Mouse (Mus musculus): ENCODE results near the gene Itpr2. TPM values are rescaled to one million over a fixed set of nuclear protein-coding genes. Genes with fewer than 3 reads are reported as not detected.
A peak's percentile ranks its signal among the peaks of the same experiment; 100 is the strongest.

The Itpr2 gene
- polyA plus RNA-seq, 1 experiment from 2014 or later: 8.9 TPM

DNA sequence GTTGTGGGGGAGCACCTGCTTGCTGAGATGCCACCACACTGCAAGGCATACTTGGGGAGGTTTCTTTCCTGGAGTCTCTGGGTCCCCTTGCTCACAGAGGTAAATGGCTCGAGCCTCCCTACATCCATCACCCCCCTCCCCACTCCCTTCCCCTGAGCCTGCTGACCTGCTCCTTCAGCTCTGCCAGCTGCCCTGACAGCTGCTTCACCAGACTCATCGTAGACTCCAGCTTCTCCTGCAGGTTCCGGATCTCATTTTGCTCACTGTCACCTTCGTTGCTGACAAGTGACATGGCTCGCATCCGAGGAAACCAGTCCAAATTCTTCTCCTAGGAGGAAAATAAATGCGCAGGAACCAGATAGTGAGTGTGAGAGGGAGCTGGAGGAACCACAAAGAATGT is 389.8 kb downstream of the Itpr2 start:
- WGBS: 62% methylated on average over 7 of the region's 7 CpGs
- H3K4me1 ChIP-seq (ENCODE audit: control insufficient read depth, insufficient read depth, low read length): peaks cover 12% of the 10 kb centered on the region
- ATAC-seq (ENCODE audit: low read depth): no peak
- no peaks in the 10 kb centered on the region for H3K36me3 ChIP-seq (ENCODE audit: control insufficient read depth, insufficient read depth, low read length)
- no peak overlapping the region for H3K4me2 ChIP-seq (ENCODE audit: low read depth, low read length)
- DNase-seq (ENCODE audit: low spot score): no peak
- no peak overlapping the region for H3K9ac ChIP-seq (ENCODE audit: low read depth, low read length)
- H3K9me3 ChIP-seq (ENCODE audit: control insufficient read depth, low read length): 0 out of 2 replicates have a peak, but pooled peaks cover 4% of the 10 kb centered on the region
- no peak overlapping the region for H3K27ac ChIP-seq (replicated peaks; ENCODE audit: low read depth, low read length)
- no peaks in the 10 kb centered on the region for H3K27me3 ChIP-seq (replicated peaks; ENCODE audit: control insufficient read depth, insufficient read depth, low read length)
- no peak overlapping the region for H3K4me3 ChIP-seq (ENCODE audit: low read depth, low read length)

DNA sequence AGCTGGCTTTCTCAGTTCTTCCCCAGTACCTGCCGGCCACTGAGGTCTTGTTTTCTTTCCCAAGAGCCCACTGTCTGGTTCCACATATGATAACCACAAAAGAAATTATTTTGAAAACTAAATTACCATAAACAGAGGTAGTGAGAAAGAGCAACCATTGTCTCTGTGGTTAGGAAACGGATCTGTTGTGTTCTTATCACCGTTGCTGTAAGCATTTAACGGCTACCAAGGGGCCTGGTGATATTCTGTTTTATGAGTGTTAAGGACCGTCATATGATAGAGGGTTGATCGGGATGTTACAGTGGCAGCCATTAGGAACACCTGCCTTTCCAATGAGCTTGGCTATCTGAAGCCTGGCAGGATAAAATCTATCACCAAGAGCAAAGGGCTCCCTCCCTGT is 390.2 kb downstream of the Itpr2 start:
- Histone ChIP-seq H3K27ac (replicated peaks; ENCODE audit: low read depth, low read length) (no peak overlapping the region), H3K36me3 (ENCODE audit: control insufficient read depth, insufficient read depth, low read length) (no peaks in the 10 kb centered on the region), H3K9me3 (ENCODE audit: control insufficient read depth, low read length) (0 out of 2 replicates have a peak, but pooled peaks cover 4% of the 10 kb centered on the region), H3K9ac (ENCODE audit: low read depth, low read length) (no peak overlapping the region), H3K27me3 (replicated peaks; ENCODE audit: control insufficient read depth, insufficient read depth, low read length) (no peaks in the 10 kb centered on the region), H3K4me1 (ENCODE audit: control insufficient read depth, insufficient read depth, low read length) (peaks cover 12% of the 10 kb centered on the region), H3K4me3 (ENCODE audit: low read depth, low read length) (no peak overlapping the region), H3K4me2 (ENCODE audit: low read depth, low read length) (no peak overlapping the region)
- DNase-seq (ENCODE audit: low spot score): no peak
- WGBS: 70% methylated on average over 6 of the region's 6 CpGs
- ATAC-seq (ENCODE audit: low read depth): no peak

DNA sequence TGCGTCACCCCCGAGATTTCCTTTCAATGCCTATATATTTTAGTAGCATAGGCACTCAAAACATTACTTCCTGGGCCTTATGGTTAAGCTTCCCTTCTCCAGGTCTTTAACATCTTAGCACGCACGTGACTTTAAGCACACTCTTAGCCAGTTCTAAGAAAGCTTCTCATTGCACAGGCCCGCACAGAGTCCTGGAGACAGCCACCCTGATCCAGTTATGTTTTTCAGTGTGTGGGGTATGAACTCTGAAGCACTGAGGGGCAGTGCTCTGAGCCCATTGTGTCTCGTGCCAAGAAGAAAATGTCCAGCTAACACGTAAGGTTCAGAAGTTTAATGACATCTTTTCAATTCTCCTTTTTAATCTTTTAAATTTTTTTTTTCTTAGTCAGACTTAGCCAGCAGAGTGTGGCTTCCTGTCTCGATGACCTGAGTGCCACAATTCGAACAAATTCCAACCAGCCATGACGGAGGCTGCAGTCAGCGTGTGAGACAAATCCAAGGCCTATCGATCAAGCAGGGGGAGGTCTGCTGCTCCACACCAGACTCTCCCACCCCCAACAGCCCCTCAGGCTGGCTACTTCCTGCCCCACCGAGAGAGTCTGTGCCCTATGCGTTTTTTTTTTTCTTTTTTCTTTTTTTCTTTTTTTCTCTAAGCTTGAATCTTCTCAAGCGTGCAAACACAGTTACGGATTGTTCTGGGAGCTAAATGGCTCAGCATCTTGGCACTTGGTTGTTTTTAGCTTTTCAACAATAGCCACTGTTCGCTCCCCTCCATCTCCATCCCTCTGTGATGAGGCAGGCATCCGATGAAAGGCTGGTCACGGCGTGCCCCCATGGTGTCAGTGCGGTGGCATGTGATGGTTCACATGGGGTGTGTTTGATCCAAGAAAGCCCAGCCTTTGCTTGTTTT is 390.9 kb downstream of the Itpr2 start:
- WGBS: 45% methylated on average over 21 of the region's 21 CpGs
- Histone ChIP-seq H3K36me3 (ENCODE audit: control insufficient read depth, insufficient read depth, low read length) (no peaks in the 10 kb centered on the region), H3K27me3 (replicated peaks; ENCODE audit: control insufficient read depth, insufficient read depth, low read length) (no peaks in the 10 kb centered on the region), H3K9me3 (ENCODE audit: control insufficient read depth, low read length) (no peaks in the 10 kb centered on the region), H3K27ac (replicated peaks; ENCODE audit: low read depth, low read length) (no peak overlapping the region), H3K4me3 (ENCODE audit: low read depth, low read length) (no peak overlapping the region), H3K4me2 (ENCODE audit: low read depth, low read length) (no peak overlapping the region), H3K4me1 (ENCODE audit: control insufficient read depth, insufficient read depth, low read length) (peaks cover 12% of the 10 kb centered on the region), H3K9ac (ENCODE audit: low read depth, low read length) (no peak overlapping the region)
- ATAC-seq (ENCODE audit: low read depth): no peak
- peak; percentile 13 for DNase-seq (ENCODE audit: low spot score)

GRCm38 (mm10) chr6:146110425-146110824 is 391.6 kb downstream of the Itpr2 start:
- H3K9ac ChIP-seq (ENCODE audit: low read depth, low read length): no peak overlapping the region
- no peaks in the 10 kb centered on the region for H3K36me3 ChIP-seq (ENCODE audit: control insufficient read depth, insufficient read depth, low read length)
- H3K4me1 ChIP-seq (ENCODE audit: control insufficient read depth, insufficient read depth, low read length): peaks cover 12% of the 10 kb centered on the region
- DNase-seq (ENCODE audit: low spot score) (no peak), ATAC-seq (ENCODE audit: low read depth) (no peak)
- H3K9me3 ChIP-seq (ENCODE audit: control insufficient read depth, low read length): no peaks in the 10 kb centered on the region
- no peak overlapping the region for H3K4me2 ChIP-seq (ENCODE audit: low read depth, low read length)
- WGBS: 71% methylated on average over 4 of the region's 4 CpGs
- no peak overlapping the region for H3K4me3 ChIP-seq (ENCODE audit: low read depth, low read length)
- no peaks in the 10 kb centered on the region for H3K27me3 ChIP-seq (replicated peaks; ENCODE audit: control insufficient read depth, insufficient read depth, low read length)
- no peak overlapping the region for H3K27ac ChIP-seq (replicated peaks; ENCODE audit: low read depth, low read length)

DNA sequence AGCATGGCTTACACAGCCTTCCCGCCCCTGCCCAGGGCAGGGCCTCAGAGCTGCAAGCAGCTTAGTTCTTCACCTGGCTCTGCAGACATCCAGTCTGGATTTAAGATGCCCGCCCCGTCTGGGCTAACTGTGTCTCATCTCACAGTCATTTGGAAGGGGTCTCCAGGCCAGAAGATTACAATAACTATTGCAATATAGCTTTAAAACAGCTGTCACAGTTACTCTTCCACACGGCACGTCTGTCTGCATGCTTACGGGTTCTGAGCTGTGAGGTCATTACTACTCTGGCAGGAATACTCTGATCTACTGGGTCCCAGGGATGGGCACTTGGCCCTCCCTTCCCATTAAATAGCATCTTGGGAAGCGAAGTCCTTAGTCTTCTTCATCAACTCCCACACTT is 393.3 kb downstream of the Itpr2 start:
- 70% methylated on average over 7 of the region's 7 CpGs for WGBS
- Histone ChIP-seq H3K36me3 (ENCODE audit: control insufficient read depth, insufficient read depth, low read length) (no peaks in the 10 kb centered on the region), H3K9ac (ENCODE audit: low read depth, low read length) (no peak overlapping the region), H3K4me1 (ENCODE audit: control insufficient read depth, insufficient read depth, low read length) (peaks cover 4% of the 10 kb centered on the region), H3K9me3 (ENCODE audit: control insufficient read depth, low read length) (no peaks in the 10 kb centered on the region), H3K27me3 (replicated peaks; ENCODE audit: control insufficient read depth, insufficient read depth, low read length) (no peaks in the 10 kb centered on the region), H3K27ac (replicated peaks; ENCODE audit: low read depth, low read length) (no peak overlapping the region), H3K4me3 (ENCODE audit: low read depth, low read length) (no peak overlapping the region), H3K4me2 (ENCODE audit: low read depth, low read length) (no peak overlapping the region)
- DNase-seq (ENCODE audit: low spot score): peak; percentile 12
- ATAC-seq (ENCODE audit: low read depth): no peak

DNA sequence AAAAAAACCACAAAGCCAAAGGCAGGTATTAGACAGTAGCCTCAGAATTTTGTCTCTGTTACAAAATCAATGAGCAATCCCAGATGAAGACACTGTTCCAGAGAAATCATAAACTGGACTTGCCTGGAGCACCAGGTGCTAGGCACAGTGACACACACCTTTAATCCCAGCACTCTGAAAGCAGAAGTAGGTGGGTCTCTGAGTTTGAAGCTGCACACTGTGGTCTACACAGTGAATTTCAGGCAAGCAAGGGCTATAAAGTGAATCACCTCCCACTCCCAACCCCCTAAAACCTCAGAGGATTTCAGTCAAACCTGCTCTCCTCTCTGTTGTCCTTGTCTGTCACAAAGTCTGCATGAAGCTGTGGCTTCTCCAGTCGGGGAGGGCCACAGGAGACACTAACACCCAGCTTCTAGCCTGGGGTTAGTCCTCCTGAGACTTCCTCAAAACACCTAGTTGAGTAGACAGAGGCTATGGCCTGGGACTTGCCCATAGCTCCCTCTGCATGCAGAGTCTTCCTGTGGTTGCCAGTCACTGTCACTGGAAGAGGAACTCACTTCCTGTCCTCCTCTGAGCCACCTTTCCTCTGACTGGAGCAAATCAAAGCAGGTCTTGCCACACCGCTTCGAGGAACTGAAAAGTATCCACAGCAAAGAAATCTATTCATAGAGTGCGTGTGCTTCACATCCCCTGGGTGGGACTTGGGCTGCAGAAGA is 394.7 kb downstream of the Itpr2 start:
- Histone ChIP-seq H3K9ac (ENCODE audit: low read depth, low read length) (no peak overlapping the region), H3K4me1 (ENCODE audit: control insufficient read depth, insufficient read depth, low read length) (peaks cover 4% of the 10 kb centered on the region), H3K9me3 (ENCODE audit: control insufficient read depth, low read length) (0 out of 2 replicates have a peak, but pooled peaks cover 4% of the 10 kb centered on the region), H3K27ac (replicated peaks; ENCODE audit: low read depth, low read length) (no peak overlapping the region), H3K27me3 (replicated peaks; ENCODE audit: control insufficient read depth, insufficient read depth, low read length) (no peaks in the 10 kb centered on the region), H3K36me3 (ENCODE audit: control insufficient read depth, insufficient read depth, low read length) (no peaks in the 10 kb centered on the region), H3K4me3 (ENCODE audit: low read depth, low read length) (no peak overlapping the region), H3K4me2 (ENCODE audit: low read depth, low read length) (no peak overlapping the region)
- 77% methylated on average over 4 of the region's 4 CpGs for WGBS
- DNase-seq (ENCODE audit: low spot score) (no peak), ATAC-seq (ENCODE audit: low read depth) (no peak)

DNA sequence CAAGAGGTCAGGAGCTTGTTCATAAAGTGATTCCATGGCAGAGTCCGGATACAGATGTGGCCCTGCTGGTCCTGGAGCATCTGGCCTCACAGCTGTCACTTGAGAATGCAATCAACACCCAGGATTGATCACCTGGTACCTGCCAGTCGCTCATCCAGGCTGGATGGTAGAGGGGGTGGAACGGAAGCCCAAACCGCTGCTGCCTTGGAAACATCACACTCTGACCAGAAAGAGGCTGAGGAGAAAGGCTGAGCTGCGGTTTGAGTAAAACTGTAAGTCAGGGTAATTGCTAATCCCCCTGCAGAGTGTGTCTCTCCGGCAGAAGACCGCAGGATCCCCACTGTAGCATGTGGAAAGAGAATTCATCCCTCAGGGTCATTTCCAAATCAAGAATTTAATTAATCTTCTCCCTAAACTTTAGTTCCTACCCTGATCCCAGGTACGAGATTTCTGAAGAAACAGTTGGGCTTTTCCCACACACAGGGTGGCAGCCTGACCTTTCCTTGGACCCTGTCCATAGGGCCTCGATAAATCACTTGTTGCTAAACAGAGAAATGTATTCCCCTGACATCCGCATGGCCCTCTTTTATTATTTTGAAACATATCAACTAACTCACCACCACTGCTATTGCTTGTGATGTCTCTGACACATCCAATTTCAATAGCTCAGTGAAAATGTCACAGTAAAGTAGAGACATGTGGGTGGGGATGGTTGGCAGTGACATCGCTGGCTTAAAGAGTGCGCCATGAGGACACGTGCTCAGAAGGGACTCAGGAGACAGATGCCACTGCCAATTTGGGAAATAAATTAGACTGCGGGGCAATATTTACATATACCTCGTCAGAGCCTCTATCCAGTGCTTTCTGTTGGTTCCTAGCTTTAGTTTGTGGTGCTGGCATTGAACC is 418.7 kb downstream of the Itpr2 start:
- Histone ChIP-seq H3K27ac (replicated peaks; ENCODE audit: low read depth, low read length) (no peak overlapping the region), H3K4me1 (ENCODE audit: control insufficient read depth, insufficient read depth, low read length) (peaks cover 5% of the 10 kb centered on the region; the same call in 1 of the 2 replicates), H3K27me3 (replicated peaks; ENCODE audit: control insufficient read depth, insufficient read depth, low read length) (no peaks in the 10 kb centered on the region), H3K4me2 (ENCODE audit: low read depth, low read length) (no peak overlapping the region), H3K4me3 (ENCODE audit: low read depth, low read length) (no peak overlapping the region), H3K36me3 (ENCODE audit: control insufficient read depth, insufficient read depth, low read length) (no peaks in the 10 kb centered on the region), H3K9ac (ENCODE audit: low read depth, low read length) (no peak overlapping the region), H3K9me3 (ENCODE audit: control insufficient read depth, low read length) (peaks cover 10% of the 10 kb centered on the region; the same call in 1 of the 2 replicates)
- ATAC-seq (ENCODE audit: low read depth) (no peak), DNase-seq (ENCODE audit: low spot score) (no peak)
- WGBS: 59% methylated on average over 15 of the region's 15 CpGs

DNA sequence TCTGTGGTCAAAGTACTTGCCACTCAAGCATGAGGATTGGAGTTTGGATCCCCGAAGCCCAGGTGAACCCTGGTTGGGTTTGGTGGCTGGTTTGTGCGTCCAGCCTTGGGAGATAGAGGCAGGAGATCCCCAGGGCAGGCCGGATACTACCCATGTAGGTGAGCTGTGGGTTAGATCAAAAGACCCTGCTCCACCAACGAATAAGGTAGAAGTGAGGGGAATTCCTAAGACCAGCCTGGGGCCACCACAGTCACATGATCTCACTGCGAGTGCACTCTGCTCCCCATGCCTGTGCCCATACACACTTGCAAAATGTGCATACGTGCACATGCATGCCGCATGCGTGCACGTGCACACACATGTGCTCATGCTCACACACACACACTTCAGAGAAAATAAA is 419.5 kb downstream of the Itpr2 start:
- ATAC-seq (ENCODE audit: low read depth): no peak
- DNase-seq (ENCODE audit: low spot score): no peak

More for the DNA sequence above, 419.5 kb downstream of the Itpr2 start:
- Histone ChIP-seq H3K9me3 (ENCODE audit: control insufficient read depth, low read length) (peaks cover 10% of the 10 kb centered on the region; the same call in 1 of the 2 replicates), H3K27me3 (replicated peaks; ENCODE audit: control insufficient read depth, insufficient read depth, low read length) (no peaks in the 10 kb centered on the region), H3K36me3 (ENCODE audit: control insufficient read depth, insufficient read depth, low read length) (no peaks in the 10 kb centered on the region), H3K4me1 (ENCODE audit: control insufficient read depth, insufficient read depth, low read length) (peaks cover 5% of the 10 kb centered on the region; the same call in 1 of the 2 replicates), H3K4me2 (ENCODE audit: low read depth, low read length) (no peak overlapping the region), H3K4me3 (ENCODE audit: low read depth, low read length) (no peak overlapping the region), H3K9ac (ENCODE audit: low read depth, low read length) (no peak overlapping the region), H3K27ac (replicated peaks; ENCODE audit: low read depth, low read length) (no peak overlapping the region)
- WGBS: 87% methylated on average over 9 of the region's 9 CpGs

Data from embryonic facial prominence, embryonic 14.5 days (tissue).